Mouse (Mus musculus): Measurements from ENCODE around the gene Dnah12. TPM values are rescaled to one million over a fixed set of nuclear protein-coding genes. Genes with fewer than 3 reads are reported as not detected.

Dnah12 gene
- polyA plus RNA-seq, 1 experiment from 2014 or later, result 0.15 TPM

GRCm38 (mm10) chr14:26783731-26784130, 90.7 kb downstream of the Dnah12 start:
- ATAC-seq (ENCODE audit: low read depth), result no peak

GRCm38 (mm10) chr14:26785695-26786094, 92.6 kb downstream of the Dnah12 start:
- WGBS, result 44% methylated on average over 4 of the region's 4 CpGs
- no peak for ATAC-seq (ENCODE audit: low read depth)
- no peak overlapping the region for H3K4me3 ChIP-seq (ENCODE audit: low read depth, low read length)
- no peak overlapping the region for H3K4me2 ChIP-seq (ENCODE audit: low read depth, low read length)
- H3K4me1 ChIP-seq (ENCODE audit: control insufficient read depth, insufficient read depth, low read length), result no peaks in the 10 kb centered on the region
- H3K27ac ChIP-seq (ENCODE audit: low read depth, low read length), result no peak overlapping the region
- no peaks in the 10 kb centered on the region for H3K36me3 ChIP-seq (ENCODE audit: control insufficient read depth, insufficient read depth, low read length)
- H3K9me3 ChIP-seq (ENCODE audit: control insufficient read depth, low read length), result no peaks in the 10 kb centered on the region
- H3K27me3 ChIP-seq (ENCODE audit: control insufficient read depth, insufficient read depth, low read length), result no peaks in the 10 kb centered on the region
- no peak overlapping the region for H3K9ac ChIP-seq (replicated peaks; ENCODE audit: low read depth, low read length)

More at GRCm38 (mm10) chr14:26783731-26784130, 90.7 kb downstream of the Dnah12 start:
- H3K36me3 ChIP-seq (ENCODE audit: control insufficient read depth, insufficient read depth, low read length), result no peaks in the 10 kb centered on the region
- no peak overlapping the region for H3K9ac ChIP-seq (replicated peaks; ENCODE audit: low read depth, low read length)
- H3K27ac ChIP-seq (ENCODE audit: low read depth, low read length), result no peak overlapping the region
- H3K27me3 ChIP-seq (ENCODE audit: control insufficient read depth, insufficient read depth, low read length), result no peaks in the 10 kb centered on the region
- no peak overlapping the region for H3K4me3 ChIP-seq (ENCODE audit: low read depth, low read length)
- H3K9me3 ChIP-seq (ENCODE audit: control insufficient read depth, low read length), result no peaks in the 10 kb centered on the region
- H3K4me2 ChIP-seq (ENCODE audit: low read depth, low read length), result no peak overlapping the region
- 73% methylated on average over 4 of the region's 4 CpGs for WGBS
- no peaks in the 10 kb centered on the region for H3K4me1 ChIP-seq (ENCODE audit: control insufficient read depth, insufficient read depth, low read length)

DNA sequence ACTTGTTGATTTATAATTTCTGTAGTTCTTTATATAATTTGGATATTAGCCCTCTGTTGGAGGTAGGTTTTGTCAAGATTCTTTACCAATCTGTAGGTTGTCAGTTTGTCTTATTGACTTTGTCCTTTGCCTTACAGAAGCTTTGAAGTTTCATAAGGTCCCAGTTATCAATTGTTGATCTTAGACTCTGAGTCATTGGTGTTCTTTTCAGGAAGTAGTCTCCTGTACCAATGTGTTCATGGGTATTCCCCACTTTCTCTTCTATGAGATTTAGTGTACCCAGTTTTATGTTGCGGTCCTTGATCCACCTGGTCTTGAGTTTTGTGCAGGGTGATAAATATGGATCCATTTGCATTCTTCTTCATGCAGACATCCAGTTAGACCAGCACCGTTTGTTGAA, 101.4 kb downstream of the Dnah12 start:
- no peaks in the 10 kb centered on the region for H3K9me3 ChIP-seq (ENCODE audit: control insufficient read depth, low read length)
- H3K9ac ChIP-seq (replicated peaks; ENCODE audit: low read depth, low read length), result no peak overlapping the region
- no peak for ATAC-seq (ENCODE audit: low read depth)
- no peak overlapping the region for H3K27ac ChIP-seq (ENCODE audit: low read depth, low read length)
- no peak overlapping the region for H3K4me2 ChIP-seq (ENCODE audit: low read depth, low read length)
- 93% methylated on average over 2 of the region's 2 CpGs for WGBS
- H3K36me3 ChIP-seq (ENCODE audit: control insufficient read depth, insufficient read depth, low read length), result no peaks in the 10 kb centered on the region
- no peaks in the 10 kb centered on the region for H3K4me1 ChIP-seq (ENCODE audit: control insufficient read depth, insufficient read depth, low read length)
- H3K27me3 ChIP-seq (ENCODE audit: control insufficient read depth, insufficient read depth, low read length), result no peaks in the 10 kb centered on the region
- no peak overlapping the region for H3K4me3 ChIP-seq (ENCODE audit: low read depth, low read length)

GRCm38 (mm10) chr14:26798330-26798729, 105.3 kb downstream of the Dnah12 start:
- no peak overlapping the region for H3K9ac ChIP-seq (replicated peaks; ENCODE audit: low read depth, low read length)
- H3K9me3 ChIP-seq (ENCODE audit: control insufficient read depth, low read length), result no peaks in the 10 kb centered on the region
- no peak overlapping the region for H3K4me3 ChIP-seq (ENCODE audit: low read depth, low read length)
- no peak overlapping the region for H3K4me2 ChIP-seq (ENCODE audit: low read depth, low read length)
- no peak for ATAC-seq (ENCODE audit: low read depth)
- no peaks in the 10 kb centered on the region for H3K27me3 ChIP-seq (ENCODE audit: control insufficient read depth, insufficient read depth, low read length)
- 89% methylated on average over 3 of the region's 3 CpGs for WGBS
- no peaks in the 10 kb centered on the region for H3K4me1 ChIP-seq (ENCODE audit: control insufficient read depth, insufficient read depth, low read length)
- no peaks in the 10 kb centered on the region for H3K36me3 ChIP-seq (ENCODE audit: control insufficient read depth, insufficient read depth, low read length)
- no peak overlapping the region for H3K27ac ChIP-seq (ENCODE audit: low read depth, low read length)

DNA sequence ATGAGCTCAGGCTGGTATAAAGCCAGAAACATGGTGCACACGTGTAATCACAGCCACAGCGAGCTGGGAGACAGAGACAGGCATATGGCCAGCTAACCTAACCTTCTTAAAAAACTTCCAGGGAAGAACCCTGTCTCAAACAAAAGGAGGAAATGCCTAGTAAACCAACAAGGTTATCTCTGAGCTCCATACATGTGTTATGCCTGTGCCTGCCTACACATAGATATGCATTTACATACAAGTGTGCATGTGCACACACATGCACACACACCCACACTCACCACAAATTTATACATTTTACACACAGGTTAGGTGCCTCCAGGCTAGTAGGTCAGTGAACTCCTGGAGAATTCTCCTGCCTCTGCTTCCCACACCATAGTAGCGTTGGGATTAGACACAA, 106.2 kb downstream of the Dnah12 start:
- Histone ChIP-seq H3K4me2 (ENCODE audit: low read depth, low read length) (no peak overlapping the region), H3K9ac (replicated peaks; ENCODE audit: low read depth, low read length) (no peak overlapping the region), H3K27ac (ENCODE audit: low read depth, low read length) (no peak overlapping the region), H3K4me3 (ENCODE audit: low read depth, low read length) (no peak overlapping the region), H3K4me1 (ENCODE audit: control insufficient read depth, insufficient read depth, low read length) (no peaks in the 10 kb centered on the region), H3K27me3 (ENCODE audit: control insufficient read depth, insufficient read depth, low read length) (no peaks in the 10 kb centered on the region), H3K36me3 (ENCODE audit: control insufficient read depth, insufficient read depth, low read length) (no peaks in the 10 kb centered on the region), H3K9me3 (ENCODE audit: control insufficient read depth, low read length) (no peaks in the 10 kb centered on the region)
- WGBS, result 87% methylated on average over 3 of the region's 3 CpGs
- ATAC-seq (ENCODE audit: low read depth), result no peak

GRCm38 (mm10) chr14:26805500-26805899, 112.4 kb downstream of the Dnah12 start:
- H3K9me3 ChIP-seq (ENCODE audit: control insufficient read depth, low read length), result no peaks in the 10 kb centered on the region
- no peak overlapping the region for H3K27ac ChIP-seq (ENCODE audit: low read depth, low read length)
- no peaks in the 10 kb centered on the region for H3K36me3 ChIP-seq (ENCODE audit: control insufficient read depth, insufficient read depth, low read length)
- H3K4me3 ChIP-seq (ENCODE audit: low read depth, low read length), result no peak overlapping the region
- no peaks in the 10 kb centered on the region for H3K27me3 ChIP-seq (ENCODE audit: control insufficient read depth, insufficient read depth, low read length)
- H3K4me1 ChIP-seq (ENCODE audit: control insufficient read depth, insufficient read depth, low read length), result no peaks in the 10 kb centered on the region
- no peak overlapping the region for H3K4me2 ChIP-seq (ENCODE audit: low read depth, low read length)
- 81% methylated on average over 7 of the region's 7 CpGs for WGBS
- no peak for ATAC-seq (ENCODE audit: low read depth)
- no peak overlapping the region for H3K9ac ChIP-seq (replicated peaks; ENCODE audit: low read depth, low read length)

DNA sequence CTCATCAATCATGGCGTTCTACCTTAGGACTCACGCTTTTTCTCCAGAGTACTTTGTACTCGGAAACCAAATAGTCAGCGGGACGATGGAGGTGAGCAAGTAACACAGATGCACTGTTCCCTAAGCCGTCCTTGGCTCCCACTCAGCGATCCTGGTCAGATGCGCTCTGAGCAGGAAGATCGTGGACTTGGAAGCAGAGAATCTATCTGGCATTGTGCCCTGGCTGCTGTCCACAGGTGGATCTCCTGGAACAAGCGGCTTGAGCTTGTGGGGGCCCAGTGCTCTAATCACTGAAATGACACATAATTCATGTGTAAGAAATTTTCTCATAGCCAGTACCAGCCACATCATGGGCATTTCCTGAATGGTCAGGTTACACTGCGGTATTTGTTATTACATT, 119.7 kb downstream of the Dnah12 start:
- 90% methylated on average over 11 of the region's 11 CpGs for WGBS
- Histone ChIP-seq H3K36me3 (ENCODE audit: control insufficient read depth, insufficient read depth, low read length) (no peaks in the 10 kb centered on the region), H3K4me1 (ENCODE audit: control insufficient read depth, insufficient read depth, low read length) (no peaks in the 10 kb centered on the region)

DNA sequence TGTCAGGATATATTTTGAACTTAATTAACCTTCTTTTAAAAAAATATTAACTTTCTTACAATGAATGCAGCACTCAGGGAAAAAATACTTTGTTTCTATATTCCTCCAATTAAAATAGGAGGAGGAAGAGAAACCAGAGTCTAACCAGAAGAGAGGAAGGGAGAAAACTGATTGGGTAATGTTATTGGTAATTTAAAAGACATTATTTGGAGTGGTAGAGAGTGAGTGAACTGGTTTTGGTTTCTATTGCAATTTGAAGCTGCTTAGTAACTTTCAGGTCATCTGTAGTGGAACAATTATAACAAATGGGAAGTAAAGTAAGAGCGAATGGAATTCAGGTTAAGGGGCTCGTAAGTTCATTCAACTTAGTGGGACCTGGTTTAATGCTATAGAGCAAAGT, 120.8 kb downstream of the Dnah12 start:
- H3K4me3 ChIP-seq (ENCODE audit: low read depth, low read length), result no peak overlapping the region
- ATAC-seq (ENCODE audit: low read depth), result no peak
- no peak overlapping the region for H3K9ac ChIP-seq (replicated peaks; ENCODE audit: low read depth, low read length)
- H3K4me1 ChIP-seq (ENCODE audit: control insufficient read depth, insufficient read depth, low read length), result no peaks in the 10 kb centered on the region
- WGBS, result 94% methylated on average over 2 of the region's 2 CpGs
- H3K27ac ChIP-seq (ENCODE audit: low read depth, low read length), result no peak overlapping the region
- H3K27me3 ChIP-seq (ENCODE audit: control insufficient read depth, insufficient read depth, low read length), result no peaks in the 10 kb centered on the region
- H3K4me2 ChIP-seq (ENCODE audit: low read depth, low read length), result no peak overlapping the region
- no peaks in the 10 kb centered on the region for H3K9me3 ChIP-seq (ENCODE audit: control insufficient read depth, low read length)
- H3K36me3 ChIP-seq (ENCODE audit: control insufficient read depth, insufficient read depth, low read length), result no peaks in the 10 kb centered on the region

More for the DNA sequence above, 119.7 kb downstream of the Dnah12 start:
- H3K4me3 ChIP-seq (ENCODE audit: low read depth, low read length), result no peak overlapping the region
- H3K9ac ChIP-seq (replicated peaks; ENCODE audit: low read depth, low read length), result no peak overlapping the region
- H3K27me3 ChIP-seq (ENCODE audit: control insufficient read depth, insufficient read depth, low read length), result no peaks in the 10 kb centered on the region
- no peak for ATAC-seq (ENCODE audit: low read depth)
- H3K27ac ChIP-seq (ENCODE audit: low read depth, low read length), result no peak overlapping the region
- no peaks in the 10 kb centered on the region for H3K9me3 ChIP-seq (ENCODE audit: control insufficient read depth, low read length)
- no peak overlapping the region for H3K4me2 ChIP-seq (ENCODE audit: low read depth, low read length)

DNA sequence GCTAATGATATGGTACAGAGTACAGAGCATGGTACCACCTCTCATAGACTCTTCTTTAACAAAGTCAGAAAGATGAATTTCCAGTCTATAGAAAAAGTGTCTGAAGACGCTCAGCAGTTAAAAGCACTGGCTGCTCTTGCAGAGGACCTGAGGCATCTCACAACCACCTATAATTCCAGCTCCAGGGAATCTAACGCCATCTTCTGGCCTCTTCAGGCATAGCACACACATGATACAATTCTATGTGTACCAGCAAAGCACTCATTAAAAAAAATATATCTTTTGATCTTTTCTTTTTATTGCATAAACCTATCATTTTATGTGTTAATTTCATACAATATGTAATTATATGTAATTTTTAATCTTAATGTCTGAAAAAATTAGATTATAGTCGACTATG, 121.8 kb downstream of the Dnah12 start:
- 53% methylated on average over 3 of the region's 3 CpGs for WGBS
- Histone ChIP-seq H3K4me3 (ENCODE audit: low read depth, low read length) (no peak overlapping the region), H3K27me3 (ENCODE audit: control insufficient read depth, insufficient read depth, low read length) (no peaks in the 10 kb centered on the region), H3K4me2 (ENCODE audit: low read depth, low read length) (no peak overlapping the region), H3K27ac (ENCODE audit: low read depth, low read length) (no peak overlapping the region), H3K9me3 (ENCODE audit: control insufficient read depth, low read length) (no peaks in the 10 kb centered on the region), H3K36me3 (ENCODE audit: control insufficient read depth, insufficient read depth, low read length) (no peaks in the 10 kb centered on the region), H3K4me1 (ENCODE audit: control insufficient read depth, insufficient read depth, low read length) (no peaks in the 10 kb centered on the region), H3K9ac (replicated peaks; ENCODE audit: low read depth, low read length) (no peak overlapping the region)
- ATAC-seq (ENCODE audit: low read depth), result no peak

- no peak overlapping the region for H3K9ac ChIP-seq (replicated peaks; ENCODE audit: low read depth, low read length)
- H3K4me3 ChIP-seq (ENCODE audit: low read depth, low read length), result no peak overlapping the region
- no peaks in the 10 kb centered on the region for H3K9me3 ChIP-seq (ENCODE audit: control insufficient read depth, low read length)
- no peak overlapping the region for H3K4me2 ChIP-seq (ENCODE audit: low read depth, low read length)
- no peaks in the 10 kb centered on the region for H3K36me3 ChIP-seq (ENCODE audit: control insufficient read depth, insufficient read depth, low read length)
- no peaks in the 10 kb centered on the region for H3K4me1 ChIP-seq (ENCODE audit: control insufficient read depth, insufficient read depth, low read length)
- H3K27me3 ChIP-seq (ENCODE audit: control insufficient read depth, insufficient read depth, low read length), result no peaks in the 10 kb centered on the region
- ATAC-seq (ENCODE audit: low read depth), result no peak
- 78% methylated on average over 4 of the region's 4 CpGs for WGBS
- H3K27ac ChIP-seq (ENCODE audit: low read depth, low read length), result no peak overlapping the region
Measured at GRCm38 (mm10) chr14:26816785-26817184, 123.7 kb downstream of the Dnah12 start.

Data from neural tube, embryonic 14.5 days (tissue).